Mouse (Mus musculus): ENCODE data around the gene Ooep.

The Ooep gene

DNA sequence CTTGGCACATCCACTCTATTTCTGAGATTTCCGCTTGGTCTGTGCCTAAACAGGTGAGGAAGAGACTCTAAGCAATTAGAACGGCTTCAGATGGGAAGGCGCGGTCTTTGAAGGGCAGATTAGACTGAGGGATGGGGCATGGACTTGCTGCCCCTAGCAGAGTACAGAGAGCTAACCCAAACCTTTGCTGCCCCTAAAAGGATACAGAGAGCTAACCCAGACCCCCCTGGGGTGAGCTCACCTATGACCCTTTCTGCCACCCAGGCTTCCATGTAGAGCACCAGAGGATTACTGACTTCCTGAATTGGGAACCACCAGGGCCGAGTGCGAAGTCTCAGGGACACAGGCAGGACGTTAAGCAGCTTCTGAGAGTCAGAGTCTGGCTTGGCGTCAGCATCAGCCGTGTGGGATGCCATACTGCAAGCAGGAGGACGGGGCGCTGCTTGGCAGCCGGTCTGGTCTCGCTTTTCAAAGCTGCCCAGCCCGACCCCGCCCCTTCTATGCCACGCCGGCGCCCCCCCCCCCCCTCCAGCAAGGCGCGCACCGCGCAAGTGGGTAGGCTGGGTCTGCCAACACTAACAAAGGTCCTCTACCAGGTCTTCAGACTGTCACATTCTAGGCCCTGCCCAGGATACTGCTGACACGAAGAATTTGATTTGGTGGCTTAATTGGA is at the start of gene Ooep:
Ooep (minus strand) TSS at position 613 of the 673 bp plus-strand sequence.
- DNase-seq (ENCODE audit: low spot score in 2 of 2), result no peak

DNA sequence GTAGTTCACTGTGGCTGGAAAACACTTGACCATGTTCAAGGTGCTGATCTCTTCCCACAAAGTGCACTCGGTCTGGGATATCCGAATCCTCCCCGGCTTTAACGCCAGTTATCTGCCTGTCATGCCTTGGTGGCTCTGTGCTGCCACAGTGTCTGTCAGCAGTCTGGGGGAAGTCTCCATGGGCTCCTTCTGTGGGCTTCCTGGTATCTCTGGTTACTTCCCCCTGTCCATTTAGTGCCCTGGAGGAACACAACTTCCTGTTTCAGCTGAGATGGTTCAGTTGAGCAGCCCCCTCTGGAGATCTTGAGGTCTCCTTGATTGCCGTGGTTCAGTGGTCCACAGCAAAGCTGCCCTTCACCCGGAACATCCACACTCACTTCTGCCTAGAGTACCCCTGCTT is 49.7 kb upstream of the Ooep start:
- DNase-seq (ENCODE audit: low spot score in 2 of 2), result no peak

DNA sequence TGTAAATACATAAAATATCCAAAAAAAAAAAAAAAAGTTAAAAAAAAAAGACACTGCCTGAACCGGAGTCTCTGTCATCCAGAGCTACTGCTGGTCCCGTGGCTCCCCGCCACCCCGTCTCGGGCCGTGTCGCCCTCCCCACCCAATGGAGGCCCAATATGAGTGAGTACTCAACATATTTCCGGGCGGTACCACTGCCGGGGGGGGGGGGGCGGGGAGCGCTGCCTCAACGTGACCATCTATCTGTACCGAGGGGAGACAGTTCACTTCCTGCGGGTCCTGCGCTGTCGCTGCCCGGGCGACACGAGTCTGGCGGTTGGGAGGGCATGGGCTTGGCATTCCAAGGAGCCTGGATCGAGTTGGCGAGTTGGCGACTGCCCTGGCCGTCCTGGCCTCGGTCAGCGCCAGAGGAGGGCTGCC is 48.8 kb upstream of the Ooep start:
- DNase-seq (ENCODE audit: low spot score in 2 of 2), result no peak

DNA sequence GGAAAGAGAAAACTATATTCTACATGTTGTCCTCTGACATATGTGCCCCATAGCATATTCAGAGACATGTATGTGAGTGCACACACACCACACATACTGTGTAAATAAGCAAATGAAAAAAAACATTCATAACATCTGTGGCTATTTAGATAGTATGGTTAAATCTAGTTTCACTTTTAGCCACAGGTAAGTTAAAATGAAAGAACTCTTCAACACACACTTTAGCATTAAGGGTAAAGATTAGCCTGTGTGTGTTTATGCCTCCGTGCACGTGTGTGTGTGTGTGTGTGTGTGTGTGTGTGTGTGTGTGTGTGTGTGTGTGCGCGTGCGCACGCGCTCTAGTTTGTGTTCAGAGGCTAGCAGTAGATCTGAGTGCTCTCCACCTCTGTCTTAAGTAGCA is 23.1 kb upstream of the Ooep start:
- DNase-seq (ENCODE audit: low spot score in 2 of 2), result no peak

DNA sequence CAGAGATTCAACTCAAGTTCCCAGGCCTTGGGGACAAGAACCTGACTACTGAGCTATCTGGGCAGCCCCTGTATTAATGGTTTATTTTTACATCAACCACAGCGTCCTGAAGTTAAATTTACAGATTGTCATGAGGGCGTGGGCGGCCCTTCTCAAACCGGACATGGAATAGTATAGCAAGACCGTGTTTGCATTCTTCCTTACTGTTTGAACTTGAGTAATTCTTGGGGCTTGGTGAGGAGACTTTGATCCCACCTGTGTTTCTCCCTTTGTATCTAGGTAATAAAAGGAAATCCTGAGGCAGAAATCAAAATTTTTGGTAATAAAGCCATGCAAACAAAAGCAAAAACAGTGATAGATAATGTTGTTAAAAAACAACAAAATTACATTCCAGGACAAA is 22.0 kb upstream of the Ooep start:
- no peak for DNase-seq (ENCODE audit: low spot score in 2 of 2)

- DNase-seq (ENCODE audit: low spot score in 2 of 2), result no peak
Observed at GRCm38 (mm10) chr9:78396517-78396916, 18.0 kb upstream of the Ooep start.

DNA sequence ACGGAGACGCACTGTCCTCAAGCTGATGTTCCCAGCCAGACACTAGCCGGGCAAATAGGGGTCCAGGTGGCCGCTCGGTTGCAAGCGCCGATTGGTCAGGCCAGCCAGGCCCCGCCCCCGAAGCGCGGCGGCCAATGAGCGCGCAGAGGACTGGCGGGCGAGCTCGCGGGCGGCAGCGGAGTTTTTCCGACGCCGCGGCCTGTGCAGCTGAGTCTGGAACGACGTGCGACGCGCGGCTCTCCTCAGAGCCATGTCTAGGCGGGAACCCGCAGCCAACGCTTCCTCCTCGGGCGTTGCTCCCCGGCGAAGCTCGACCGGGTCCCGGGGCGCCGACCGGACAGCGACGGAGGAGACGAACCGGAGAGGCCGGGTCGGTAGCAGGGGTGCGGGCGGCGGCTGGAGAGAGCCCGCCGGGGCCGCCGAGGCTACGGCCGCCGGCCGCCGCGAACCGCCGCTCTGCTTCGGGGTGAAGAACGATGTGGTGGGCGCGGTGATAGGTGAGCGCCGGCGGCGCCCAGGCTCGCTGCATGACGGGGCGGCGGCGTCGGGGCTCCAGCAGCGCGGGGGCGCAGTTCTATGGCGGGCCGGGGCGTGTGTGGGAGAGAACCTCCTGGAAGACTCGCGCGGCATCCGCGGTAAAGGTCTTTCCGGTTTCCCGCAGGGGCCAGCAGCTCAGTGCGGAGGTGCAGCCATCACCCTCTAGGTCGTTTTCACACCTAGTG is 17.3 kb upstream of the Ooep start, which contains the start of gene Ddx43:
Ddx43 (plus strand) TSS at position 148 of the 722 bp plus-strand sequence.
- DNase-seq (ENCODE audit: low spot score in 2 of 2), result peak; percentile 35 to 59

- no peak for DNase-seq (ENCODE audit: low spot score in 2 of 2)
Observed at GRCm38 (mm10) chr9:78395244-78395629, 16.7 kb upstream of the Ooep start.

- DNase-seq (ENCODE audit: low spot score in 2 of 2), result no peak
Observed at GRCm38 (mm10) chr9:78394602-78395001, 16.1 kb upstream of the Ooep start.

DNA sequence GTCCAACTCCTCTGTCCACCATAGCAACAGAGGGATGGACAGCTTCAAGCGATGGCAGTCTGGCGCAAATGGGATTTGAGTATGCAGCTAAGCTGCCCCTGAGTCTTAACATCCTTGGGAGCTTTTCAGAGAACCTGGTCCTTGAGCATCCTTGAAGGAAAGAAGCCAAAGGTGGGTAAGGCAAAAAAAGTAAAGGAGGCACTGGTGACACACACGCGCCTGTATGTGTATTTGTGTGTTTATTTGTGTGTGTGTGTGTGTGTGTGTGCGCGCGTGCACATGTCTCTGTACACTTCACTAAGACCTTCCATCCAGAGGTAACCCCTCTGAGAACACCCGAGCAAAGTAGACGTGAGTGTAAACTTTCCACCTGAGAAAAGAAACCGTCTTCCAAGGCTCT is 15.2 kb upstream of the Ooep start:
- DNase-seq (ENCODE audit: low spot score in 2 of 2), result no peak

DNA sequence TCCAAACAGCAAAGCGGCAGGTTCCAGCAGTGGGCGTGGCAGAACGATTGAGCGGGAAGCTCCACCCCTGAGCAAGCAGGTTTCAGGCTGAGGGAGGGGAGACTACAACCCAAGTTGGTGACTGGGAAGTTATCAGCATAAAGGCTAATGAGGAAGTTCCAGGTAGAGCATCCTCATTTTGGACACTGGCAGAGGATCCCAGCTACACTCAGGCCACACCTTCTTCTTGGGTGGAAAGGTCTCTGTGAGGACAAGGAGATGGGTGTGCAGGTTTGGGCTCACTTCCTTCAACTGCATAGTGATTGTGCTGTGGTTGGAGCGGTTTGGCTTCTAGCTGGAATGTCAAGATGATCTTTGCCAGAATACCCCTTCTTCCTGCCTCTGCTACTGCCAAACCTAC is 11.5 kb upstream of the Ooep start:
- no peak for DNase-seq (ENCODE audit: low spot score in 2 of 2)

- no peak for DNase-seq (ENCODE audit: low spot score in 2 of 2)
Observed at GRCm38 (mm10) chr9:78386947-78387346, 8.4 kb upstream of the Ooep start.

DNA sequence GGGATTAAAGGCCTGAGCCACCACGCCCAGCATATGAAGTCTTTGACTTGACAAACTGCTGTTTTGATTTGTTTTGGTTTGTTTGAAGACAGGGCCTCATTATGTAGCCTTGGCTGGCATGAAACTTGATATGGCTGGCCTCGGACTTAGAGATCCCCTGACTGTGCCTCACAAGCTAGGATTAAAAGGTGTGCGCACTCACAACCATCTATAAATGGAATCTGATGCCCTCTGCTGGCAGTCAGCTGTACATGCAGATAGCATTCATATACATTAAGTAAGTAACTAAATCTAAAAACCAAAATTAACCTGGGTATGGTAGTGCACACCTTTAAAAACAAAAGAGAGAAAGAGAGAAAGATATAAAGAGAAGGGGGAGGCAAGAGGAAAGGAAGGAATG is 7.4 kb upstream of the Ooep start:
- no peak for DNase-seq (ENCODE audit: low spot score in 2 of 2)

DNA sequence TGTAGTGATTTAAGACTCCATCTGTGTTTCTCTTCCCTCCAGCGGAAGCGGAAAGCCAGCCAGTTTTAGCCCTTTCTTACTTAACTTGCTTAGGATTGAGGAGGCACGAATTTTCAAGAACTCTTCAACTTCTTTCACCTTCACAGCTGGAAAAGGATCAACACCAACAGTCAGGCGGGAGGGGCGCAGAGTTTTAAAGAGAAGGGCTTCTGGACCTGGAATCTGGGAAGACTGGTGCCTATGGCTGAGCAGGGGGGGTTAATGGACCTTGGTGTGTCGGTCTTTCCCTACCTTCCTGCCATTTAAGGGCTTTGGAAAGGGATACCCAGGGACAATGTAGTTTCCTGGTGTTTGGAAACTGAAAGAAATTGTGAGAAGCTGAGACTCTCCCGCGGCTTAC is 979 bp downstream of the Ooep start:
- DNase-seq (ENCODE audit: low spot score in 2 of 2), result no peak

DNA sequence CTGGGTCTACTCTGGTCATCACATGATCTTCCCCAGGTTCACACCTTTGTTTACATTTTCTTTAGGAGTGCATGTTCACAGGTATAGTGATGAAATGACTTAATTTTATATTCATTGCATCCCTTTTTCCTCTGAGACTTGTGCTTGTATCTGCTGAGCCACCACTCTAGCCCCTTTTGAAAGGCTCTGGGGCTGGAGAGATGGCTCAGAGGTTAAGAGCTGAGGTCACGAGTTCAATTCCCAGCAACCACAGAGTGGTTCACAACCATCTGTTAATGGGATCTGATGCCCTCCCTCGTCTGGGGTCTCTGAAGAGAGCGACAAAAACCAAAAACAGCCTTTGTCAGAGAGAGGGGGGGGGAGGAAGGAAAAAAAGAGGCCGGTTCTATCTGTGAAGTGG is 3.0 kb downstream of the Ooep start:
- no peak for DNase-seq (ENCODE audit: low spot score in 2 of 2)

GRCm38 (mm10) chr9:78374885-78375389 is 3.6 kb downstream of the Ooep start:
- DNase-seq (ENCODE audit: low spot score in 2 of 2), result no peak

DNA sequence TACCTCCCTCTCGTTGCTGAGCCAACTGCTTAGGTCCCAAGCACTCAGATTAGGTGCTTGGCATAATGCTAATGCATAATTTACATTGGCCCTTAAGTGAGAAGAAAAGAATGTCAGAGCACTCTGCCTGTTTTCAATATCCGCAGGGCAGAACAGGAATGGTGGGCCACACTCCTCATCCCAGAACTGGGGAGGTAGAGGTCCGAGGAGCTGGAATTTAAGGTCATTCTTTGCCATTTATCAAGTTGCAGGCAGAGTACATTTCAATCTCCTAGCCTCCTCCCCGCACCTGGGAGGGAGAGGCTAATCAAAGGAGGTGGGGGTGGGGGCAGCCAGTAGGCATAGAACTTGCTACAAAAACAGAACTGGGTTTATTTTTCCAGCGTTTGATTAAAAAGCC is 4.1 kb downstream of the Ooep start:
- DNase-seq (ENCODE audit: low spot score in 2 of 2), result no peak

DNA sequence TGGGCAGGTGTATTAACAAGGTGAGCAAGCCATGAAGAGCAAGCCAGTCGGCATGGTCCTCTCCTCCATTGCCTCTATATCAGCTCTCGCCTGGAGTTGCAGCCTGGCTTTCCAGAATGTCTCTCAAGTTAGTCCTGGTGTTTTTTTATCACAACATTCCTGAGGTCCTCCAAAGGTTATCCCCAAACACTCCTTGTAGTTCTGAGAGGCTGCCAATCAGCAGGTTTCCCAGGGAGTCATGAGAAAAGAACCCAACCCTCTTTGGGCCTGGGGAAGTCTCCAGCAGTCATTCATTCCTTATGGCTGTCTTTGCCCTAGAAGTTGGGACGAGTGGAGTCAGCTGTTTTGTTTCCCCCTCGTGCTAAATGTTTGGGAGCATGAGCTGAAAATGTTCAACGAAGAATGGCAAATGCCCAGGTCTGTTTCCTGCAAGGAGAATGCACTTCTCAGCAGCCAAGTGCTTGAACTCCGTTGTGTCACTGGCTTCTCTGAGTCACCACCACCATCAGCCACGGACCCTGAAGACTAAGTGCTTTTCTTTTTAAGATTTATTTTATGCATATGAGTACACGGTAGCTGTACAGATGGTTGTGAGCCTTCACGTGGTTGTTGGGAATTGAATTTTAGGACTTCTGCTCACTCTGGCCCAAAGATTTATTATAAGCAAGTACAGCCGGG is 5.6 kb downstream of the Ooep start:
- DNase-seq (ENCODE audit: low spot score in 2 of 2), result no peak

DNA sequence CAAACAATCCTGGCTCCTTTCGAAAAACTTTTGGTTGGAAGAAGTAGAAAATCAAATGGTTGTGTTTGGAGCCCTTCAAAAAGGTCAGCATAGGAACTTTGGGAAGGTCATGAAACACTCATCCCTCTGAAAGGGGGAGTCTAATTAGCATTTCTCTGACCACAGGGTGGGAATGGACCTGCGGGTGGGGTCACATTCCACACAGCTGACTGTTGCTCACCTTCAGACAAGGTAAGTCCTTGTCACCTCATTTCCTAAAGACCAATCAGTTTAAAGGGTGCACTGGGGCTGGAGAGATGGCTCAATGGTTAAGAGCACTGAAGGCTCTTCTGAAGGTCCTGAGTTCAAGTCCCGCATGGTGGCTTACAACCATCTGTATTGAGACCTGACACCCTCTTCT is 7.1 kb downstream of the Ooep start:
- DNase-seq (ENCODE audit: low spot score in 2 of 2), result no peak

GRCm38 (mm10) chr9:78369786-78370185 is 8.7 kb downstream of the Ooep start:
- no peak for DNase-seq (ENCODE audit: low spot score in 2 of 2)

DNA sequence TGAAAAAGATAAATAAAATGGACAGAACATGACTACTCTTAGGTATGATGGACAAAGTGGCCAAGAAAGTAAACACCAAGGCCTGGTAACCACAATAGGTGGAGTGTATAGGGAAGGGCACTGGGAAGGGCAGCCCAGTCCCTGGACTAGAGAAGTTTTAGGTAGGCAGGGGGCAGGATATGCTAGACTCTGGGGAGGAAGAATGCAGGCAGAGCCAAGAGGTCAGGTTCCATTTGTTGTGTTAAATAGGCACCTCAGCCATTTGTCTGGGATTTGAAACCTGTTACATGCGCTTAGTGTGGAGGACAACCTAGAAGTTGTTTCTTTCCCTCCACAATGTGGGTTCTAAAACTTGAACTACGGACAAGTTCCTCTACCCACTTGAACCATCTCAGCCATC is 9.2 kb downstream of the Ooep start:
- DNase-seq (ENCODE audit: low spot score in 2 of 2), result no peak

DNA sequence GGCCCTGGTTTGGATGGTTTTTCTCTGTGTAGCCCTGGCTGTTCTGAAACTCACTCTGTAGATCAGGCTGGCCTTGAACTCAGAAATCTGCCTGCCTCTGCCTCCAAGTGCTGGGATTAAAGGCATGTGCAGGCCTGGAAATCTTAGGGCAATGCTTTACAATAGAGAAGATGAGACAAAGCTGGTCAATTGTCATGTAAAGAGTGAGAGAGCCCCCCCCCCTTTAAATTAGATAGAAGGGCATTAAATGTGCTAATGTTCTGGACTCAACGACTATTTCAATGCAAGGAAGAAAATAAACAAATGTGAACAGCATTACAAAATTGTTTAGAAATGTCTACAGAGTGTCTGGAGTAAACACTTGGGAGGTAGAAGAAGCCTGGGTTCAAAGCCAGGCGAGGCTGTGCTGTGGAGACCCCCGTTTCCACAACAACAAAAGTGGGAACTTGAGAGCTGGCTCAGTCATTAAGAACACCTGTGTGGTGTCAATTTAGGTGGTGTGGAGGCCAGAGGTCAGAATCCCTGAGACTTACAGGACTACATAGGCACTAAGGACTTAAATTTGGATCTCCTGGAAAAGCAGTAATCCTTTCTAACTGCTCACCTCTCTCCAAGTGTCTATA is 9.7 kb downstream of the Ooep start:
- no peak for DNase-seq (ENCODE audit: low spot score in 2 of 2)
